Mouse (Mus musculus) myocyte (in vitro differentiated cells): Measurements from ENCODE around the gene Gpi1. TPM values are rescaled to one million over a fixed set of nuclear protein-coding genes. Genes with fewer than 3 reads are reported as not detected.
A peak's percentile ranks its signal among the peaks of the same experiment; 100 is the strongest.

Experiments
- H3K27me3 ChIP-seq: one replicate; pipeline ENCODE4 v1.6.1; 2011; ENCODE audit not compliant: control insufficient read depth, insufficient read depth, insufficient read length
- H3K36me3 ChIP-seq: one replicate; pipeline ENCODE4 v1.6.1; 2011; ENCODE audit not compliant: control insufficient read depth, insufficient read depth
- H3K4me2 ChIP-seq: one replicate; pipeline ENCODE4 v1.6.1; 2011; ENCODE audit warnings: low read depth, control low read depth
- H3K4me3 ChIP-seq: one replicate; pipeline ENCODE4 v1.5.1; 2011; ENCODE audit warnings: mild to moderate bottlenecking, control low read depth, moderate library complexity
- H3K79me2 ChIP-seq: one replicate; pipeline ENCODE4 v1.6.1; 2011; ENCODE audit not compliant: control insufficient read depth, insufficient read depth
- H3ac ChIP-seq: one replicate; pipeline ENCODE4 v1.6.1; 2011; ENCODE audit not compliant: control insufficient read depth, insufficient read length
- CEBPB ChIP-seq: IDR thresholded peaks from 2 replicates; pipeline ENCODE4 v1.6.1; 2011; ENCODE audit warnings: mild to moderate bottlenecking, moderate library complexity; ENCODE audit not compliant: poor library complexity, insufficient read depth, severe bottlenecking
- E2F4 ChIP-seq: IDR thresholded peaks from one replicate; pipeline ENCODE4 v1.6.1; 2011; ENCODE audit warnings: mild to moderate bottlenecking, control low read depth, moderate library complexity; ENCODE audit not compliant: insufficient read depth
- MAX ChIP-seq: IDR thresholded peaks from one replicate; pipeline ENCODE4 v1.6.1; 2011; ENCODE audit warnings: low read depth, mild to moderate bottlenecking, control low read depth
- MYOD1 ChIP-seq, 3 experiments: IDR thresholded peaks; one replicate each; pipeline ENCODE4 v1.6.1; 2011; ENCODE audit warnings: control low read depth in 2 of 3, low read depth in 2 of 3, mild to moderate bottlenecking in 2 of 3, moderate library complexity in 1 of 3; ENCODE audit not compliant: insufficient read length in 2 of 3, control insufficient read depth in 1 of 3
- MYOG ChIP-seq, 3 experiments: IDR thresholded peaks; one replicate each; pipeline ENCODE4 v1.6.1; 2011; ENCODE audit warnings: control low read depth in 2 of 3, low read depth in 2 of 3, mild to moderate bottlenecking in 2 of 3; ENCODE audit not compliant: insufficient read length in 2 of 3, control insufficient read depth in 1 of 3, insufficient read depth in 1 of 3
- POLR2A ChIP-seq: IDR thresholded peaks from one replicate; pipeline ENCODE4 v1.6.1; 2011; ENCODE audit warnings: low read depth, mild to moderate bottlenecking, control low read depth, moderate library complexity; ENCODE audit not compliant: insufficient read length
- POLR2AphosphoS2 ChIP-seq: IDR thresholded peaks from one replicate; pipeline ENCODE4 v1.6.1; 2011; ENCODE audit warnings: low read depth, control low read depth; ENCODE audit not compliant: insufficient read length
- REST ChIP-seq: IDR thresholded peaks from one replicate; pipeline ENCODE4 v1.6.1; 2011; ENCODE audit warnings: mild to moderate bottlenecking, control low read depth, moderate library complexity; ENCODE audit not compliant: insufficient read depth, insufficient read length
- SRF ChIP-seq: IDR thresholded peaks from one replicate; pipeline ENCODE4 v1.6.1; 2011; ENCODE audit warnings: low read depth; ENCODE audit not compliant: control insufficient read depth, insufficient read length
- TCF12 ChIP-seq: IDR thresholded peaks from one replicate; pipeline ENCODE4 v1.6.1; 2011; ENCODE audit warnings: mild to moderate bottlenecking, control low read depth; ENCODE audit not compliant: poor library complexity, insufficient read depth, severe bottlenecking
- TCF3 ChIP-seq: IDR thresholded peaks from one replicate; pipeline ENCODE4 v1.6.1; 2011; ENCODE audit warnings: low read depth, control low read depth; ENCODE audit not compliant: insufficient read length
- USF1 ChIP-seq: IDR thresholded peaks from one replicate; pipeline ENCODE4 v1.6.1; 2011; ENCODE audit warnings: low read depth, mild to moderate bottlenecking, control low read depth, moderate library complexity
- polyA plus RNA-seq: library from polyadenylated mRNA; unstranded; fragments of >200 nt; fragmentation: generic; extraction: Trizol; gene quantifications from one replicate; pipeline ENCODE4 v1.2.1, GENCODE M21; 2012; ENCODE audit warnings: missing spikeins

Gene Gpi1
- polyA plus RNA-seq, 1 experiment = 671 TPM

- peaks cover 45% of the 10 kb centered on the region for H3K36me3 ChIP-seq
- H3K4me3 ChIP-seq = no peak overlapping the region
- H3ac ChIP-seq = no peak overlapping the region
- no peaks in the 10 kb centered on the region for H3K79me2 ChIP-seq
- TF ChIP-seq E2F4 (no peak), POLR2AphosphoS2 (peak; percentile 52)
- no peaks in the 10 kb centered on the region for H3K27me3 ChIP-seq
- no peak overlapping the region for H3K4me2 ChIP-seq
Observed at GRCm38 (mm10) chr7:34216474-34216873, 13.7 kb downstream of the Gpi1 start.

- Histone ChIP-seq H3K36me3 (peaks cover 51% of the 10 kb centered on the region), H3K27me3 (no peaks in the 10 kb centered on the region), H3K4me2 (no peak overlapping the region), H3K79me2 (no peaks in the 10 kb centered on the region), H3K4me3 (no peak overlapping the region), H3ac (no peak overlapping the region)
- TF ChIP-seq POLR2AphosphoS2 = peak; percentile 46
- TF ChIP-seq MYOD1 (IDR thresholded peaks at IDR 0.05; ENCODE audit: control insufficient read depth in 1 of 3, insufficient read length in 2 of 3, low read depth in 2 of 3) = no peak
Observed at GRCm38 (mm10) chr7:34215481-34215880, 14.7 kb downstream of the Gpi1 start.

- peaks cover 57% of the 10 kb centered on the region for H3K36me3 ChIP-seq
- no peaks in the 10 kb centered on the region for H3K79me2 ChIP-seq
- TF ChIP-seq E2F4 (no peak), MYOG (IDR thresholded peaks at IDR 0.05; ENCODE audit: control insufficient read depth in 1 of 3, insufficient read depth in 1 of 3, insufficient read length in 2 of 3, low read depth in 2 of 3) (no peak), TCF12 (no peak), POLR2AphosphoS2 (no peak), POLR2A (no peak), REST (no peak), MYOD1 (IDR thresholded peaks at IDR 0.05; ENCODE audit: control insufficient read depth in 1 of 3, insufficient read length in 2 of 3, low read depth in 2 of 3) (no peak), MAX (no peak), SRF (no peak), TCF3 (no peak), USF1 (no peak), CEBPB (no peak)
- H3K4me2 ChIP-seq = no peak overlapping the region
- no peaks in the 10 kb centered on the region for H3K27me3 ChIP-seq
- no peak overlapping the region for H3K4me3 ChIP-seq
- H3ac ChIP-seq = no peak overlapping the region
Observed at GRCm38 (mm10) chr7:34214644-34215043, 15.5 kb downstream of the Gpi1 start.

GRCm38 (mm10) chr7:34213281-34213680 is 16.9 kb downstream of the Gpi1 start:
- Histone ChIP-seq H3K4me3 (no peak overlapping the region), H3K27me3 (no peaks in the 10 kb centered on the region), H3K36me3 (peaks cover 58% of the 10 kb centered on the region), H3ac (no peak overlapping the region), H3K79me2 (no peaks in the 10 kb centered on the region), H3K4me2 (no peak overlapping the region)
- TF ChIP-seq TCF12 (no peak), SRF (no peak), CEBPB (no peak), MYOD1 (IDR thresholded peaks at IDR 0.05; ENCODE audit: control insufficient read depth in 1 of 3, insufficient read length in 2 of 3, low read depth in 2 of 3) (no peak), POLR2AphosphoS2 (no peak), USF1 (no peak), MYOG (IDR thresholded peaks at IDR 0.05; ENCODE audit: control insufficient read depth in 1 of 3, insufficient read depth in 1 of 3, insufficient read length in 2 of 3, low read depth in 2 of 3) (no peak), MAX (no peak), REST (no peak), E2F4 (no peak), TCF3 (no peak), POLR2A (no peak)

GRCm38 (mm10) chr7:34208027-34208745 is 21.9 kb downstream of the Gpi1 start:
- H3K36me3 ChIP-seq = peaks cover 70% of the 10 kb centered on the region
- H3K79me2 ChIP-seq = no peaks in the 10 kb centered on the region
- no peak overlapping the region for H3ac ChIP-seq
- H3K4me2 ChIP-seq = no peak overlapping the region
- H3K4me3 ChIP-seq = no peak overlapping the region
- H3K27me3 ChIP-seq = no peaks in the 10 kb centered on the region
- TF ChIP-seq TCF3 = no peak
- no peak for TF ChIP-seq TCF12
- no peak for TF ChIP-seq SRF
- no peak for TF ChIP-seq MYOD1 (IDR thresholded peaks at IDR 0.05; ENCODE audit: control insufficient read depth in 1 of 3, insufficient read length in 2 of 3, low read depth in 2 of 3)
- no peak for TF ChIP-seq E2F4
- no peak for TF ChIP-seq MAX
- no peak for TF ChIP-seq POLR2AphosphoS2
- TF ChIP-seq POLR2A = no peak
